Mouse (Mus musculus): Measurements from ENCODE around the gene Sema4g.

DNA sequence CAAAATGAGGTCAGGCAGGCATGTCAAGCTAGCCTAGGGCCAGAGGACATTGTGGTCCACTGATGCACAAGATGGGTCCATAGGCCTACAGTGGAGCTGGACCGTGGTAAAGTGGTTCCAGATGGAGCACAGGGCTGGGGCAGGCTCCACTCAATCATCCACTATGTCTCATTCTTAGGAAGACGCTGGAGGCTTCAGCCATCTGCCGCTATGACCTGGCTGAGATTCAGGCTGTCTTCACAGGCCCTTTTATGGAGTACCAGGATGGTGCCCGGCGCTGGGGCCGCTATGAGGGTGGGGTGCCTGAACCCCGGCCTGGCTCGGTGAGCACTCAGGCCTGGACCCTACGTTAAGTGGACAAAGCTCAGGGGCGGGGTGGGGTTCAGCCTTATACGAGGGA is 8.9 kb downstream of the Sema4g start:
- no peak for TF ChIP-seq CTCF (IDR thresholded peaks at IDR 0.05; ENCODE audit: borderline replicate concordance, insufficient read depth, low read length)
- no peak for TF ChIP-seq POLR2A (IDR thresholded peaks at IDR 0.05; ENCODE audit: low read depth, low read length)

All from embryonic fibroblast, embryonic 13.5 days (primary cell).